Mouse (Mus musculus): ENCODE data around the gene U2af2.
"Not testable (repeated sequence)": the region's sequence is repeated elsewhere in the genome, so short reads cannot be mapped to it uniquely, and the experiment has no call there.

The U2af2 gene

DNA sequence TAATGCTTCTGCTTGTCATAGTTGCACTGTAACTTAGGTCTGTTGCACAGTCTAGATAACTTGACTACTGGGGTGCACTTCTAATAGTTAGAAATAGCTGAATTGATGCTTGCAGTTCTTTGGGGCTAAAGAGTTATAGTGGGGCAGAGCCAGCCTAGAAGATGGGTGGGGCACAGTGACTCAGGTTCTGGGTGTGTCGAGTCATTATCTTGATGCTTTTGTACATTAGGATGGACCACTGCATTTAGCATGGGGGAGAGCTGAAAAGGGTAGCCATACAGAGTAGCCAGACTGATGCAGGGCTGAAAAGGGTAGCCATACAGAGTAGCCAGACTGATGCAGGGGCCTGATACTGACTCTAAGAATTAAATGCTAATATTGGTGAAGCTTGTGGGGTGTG lies 11.6 kb downstream of the U2af2 start:
- no peak for DNase-seq (ENCODE audit: low read depth, low spot score)

DNA sequence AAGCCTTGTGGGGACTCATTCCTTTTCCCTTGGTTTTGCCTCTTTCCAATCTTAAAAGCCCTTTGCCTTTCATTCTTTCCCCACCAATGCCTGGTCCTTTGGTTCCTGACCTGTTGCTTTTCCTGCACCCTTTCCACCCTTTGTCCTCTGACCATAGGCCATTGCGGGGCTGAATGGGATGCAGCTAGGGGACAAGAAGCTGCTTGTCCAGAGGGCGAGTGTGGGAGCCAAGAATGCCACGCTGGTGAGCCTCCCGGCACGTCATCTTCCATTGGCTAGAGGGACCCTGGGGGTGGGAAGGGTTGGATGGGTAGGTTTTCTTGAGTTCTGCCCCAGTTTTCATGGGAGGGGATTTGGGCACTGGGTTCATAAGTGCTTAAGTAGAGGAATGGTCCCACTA lies 13.0 kb downstream of the U2af2 start:
- DNase-seq (ENCODE audit: low read depth, low spot score): no peak

DNA sequence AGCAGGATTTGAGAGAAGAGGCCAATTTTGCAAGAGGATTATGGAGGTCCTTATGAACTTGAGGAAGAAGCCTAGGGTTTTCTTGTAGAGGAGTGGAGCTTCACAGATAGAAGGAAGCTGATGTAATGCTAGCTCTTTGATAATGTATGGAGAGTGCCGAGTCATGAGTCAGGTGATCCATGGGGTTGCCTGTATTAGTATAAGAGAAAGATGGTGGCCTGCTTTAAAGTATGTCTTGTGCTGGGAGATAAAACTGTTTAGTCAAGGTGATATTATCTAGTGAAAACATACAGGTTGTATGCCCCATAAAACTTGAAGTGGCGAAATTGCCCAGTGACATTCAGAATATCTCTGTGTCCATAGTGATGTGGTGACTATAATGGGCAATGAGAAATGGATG lies 15.0 kb downstream of the U2af2 start:
- no peak for DNase-seq (ENCODE audit: low read depth, low spot score)

DNA sequence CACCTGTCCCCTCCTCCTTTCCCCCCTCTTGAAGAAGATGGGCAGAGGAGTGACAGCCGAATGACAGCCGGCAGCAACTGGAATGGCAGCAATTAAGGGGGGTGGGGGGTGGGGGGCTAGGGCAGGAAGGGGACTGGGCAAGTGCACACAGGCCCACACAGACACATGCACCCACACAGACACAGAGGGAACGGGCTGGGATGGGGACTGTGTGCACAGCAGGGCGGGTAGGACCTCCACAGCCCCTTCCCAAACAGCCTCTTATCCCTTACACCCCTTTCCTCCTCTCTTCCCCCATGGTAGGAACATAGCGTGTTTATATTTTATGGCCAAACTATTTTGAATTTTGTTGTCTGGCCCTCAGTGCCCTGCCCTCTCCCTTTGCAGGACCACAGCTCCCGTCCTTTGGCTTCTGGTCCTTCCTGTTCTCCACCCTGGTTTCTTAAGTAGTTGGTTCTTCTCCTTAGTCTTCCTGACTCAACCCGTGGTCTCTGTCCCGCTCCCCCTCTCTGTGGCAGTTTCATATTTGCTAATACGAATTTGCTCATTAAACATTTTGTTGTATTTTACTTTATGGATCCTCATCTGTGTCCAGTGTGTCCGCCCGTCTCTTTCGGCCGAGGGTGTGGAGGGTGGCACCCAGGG lies 17.5 kb downstream of the U2af2 start:
- DNase-seq (ENCODE audit: low read depth, low spot score): not testable (repeated sequence)

DNA sequence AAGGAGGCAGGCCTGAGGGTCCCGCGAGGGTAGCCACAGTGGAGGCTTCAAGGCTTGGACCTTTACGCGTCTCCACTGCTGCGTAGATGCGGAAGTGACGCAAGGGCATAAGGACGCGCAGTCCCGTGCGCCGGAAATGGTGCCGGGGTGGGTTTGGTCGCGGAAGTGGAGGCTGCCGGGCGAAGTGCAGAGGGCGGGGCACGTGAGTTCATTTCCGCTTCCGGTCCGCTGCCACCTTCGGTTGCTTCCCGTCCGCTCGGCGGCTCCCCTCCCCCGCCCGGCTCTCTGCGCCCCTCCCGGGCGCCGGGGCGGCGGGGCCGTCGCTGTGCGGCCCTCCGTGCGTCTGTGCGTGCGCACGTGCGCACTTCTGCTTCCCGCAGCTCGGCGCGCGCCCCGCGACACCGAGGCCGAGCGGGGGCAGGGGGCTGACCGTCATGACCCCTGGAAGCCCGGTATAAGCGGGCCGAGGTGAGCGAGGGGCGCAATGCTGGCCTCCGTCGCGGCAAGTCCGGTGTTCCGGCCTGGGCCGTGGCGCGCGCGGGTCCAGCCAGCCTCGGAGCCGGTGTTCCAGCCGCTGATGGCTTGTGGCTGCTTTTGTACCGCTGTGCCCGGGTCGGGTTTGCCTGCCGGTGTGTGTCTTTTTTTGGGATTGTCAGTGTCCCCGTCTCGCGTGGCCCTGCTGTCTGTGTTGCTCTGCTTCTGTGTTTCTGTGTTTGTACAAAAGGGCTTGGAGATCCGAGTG lies 18.2 kb downstream of the U2af2 start, which contains the start of gene Epn1:
Gene Epn1 (plus strand): TSS at position 226 of the 742 bp plus-strand sequence.
- DNase-seq (ENCODE audit: low read depth, low spot score): peak; percentile 99

DNA sequence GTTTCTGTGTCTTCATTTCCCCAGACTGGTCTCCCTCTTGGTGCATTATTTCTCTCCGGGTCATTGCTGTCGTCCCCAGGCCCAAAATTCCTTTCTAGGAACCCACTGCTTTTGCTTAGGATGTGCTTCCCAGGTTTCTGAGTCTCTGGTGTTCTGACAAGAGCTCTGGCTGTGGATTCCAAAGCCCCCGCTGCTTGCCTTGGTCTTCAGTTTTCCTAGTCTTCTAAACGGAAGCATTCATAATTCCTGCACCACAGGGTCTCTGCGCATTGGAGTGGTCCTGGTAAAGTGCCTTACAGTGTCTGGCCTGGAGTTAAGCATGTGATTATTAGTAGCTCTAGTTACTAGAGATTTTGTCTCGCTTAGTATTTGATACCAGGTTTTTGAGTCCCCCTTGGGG lies 18.9 kb downstream of the U2af2 start:
- DNase-seq (ENCODE audit: low read depth, low spot score): no peak

DNA sequence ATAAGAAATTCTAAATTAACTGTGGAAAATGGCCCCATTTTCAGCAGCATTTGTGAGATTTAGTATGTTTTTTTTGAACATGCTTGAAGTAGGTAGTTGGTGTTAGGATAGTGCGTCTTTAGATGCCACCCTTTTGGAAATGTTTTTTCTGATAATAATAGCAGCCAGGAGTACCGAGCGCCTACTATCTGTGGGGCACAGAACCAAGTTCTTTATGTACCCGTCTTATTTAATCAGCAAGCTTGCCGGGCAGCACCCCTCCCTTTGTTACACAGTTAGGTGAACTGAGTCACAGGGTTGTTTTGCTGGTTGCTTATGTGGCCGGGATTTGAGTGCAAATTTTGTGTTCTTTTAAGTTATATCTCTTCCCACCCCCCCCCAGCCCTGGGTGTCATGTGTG lies 19.3 kb downstream of the U2af2 start:
- DNase-seq (ENCODE audit: low read depth, low spot score): no peak

DNA sequence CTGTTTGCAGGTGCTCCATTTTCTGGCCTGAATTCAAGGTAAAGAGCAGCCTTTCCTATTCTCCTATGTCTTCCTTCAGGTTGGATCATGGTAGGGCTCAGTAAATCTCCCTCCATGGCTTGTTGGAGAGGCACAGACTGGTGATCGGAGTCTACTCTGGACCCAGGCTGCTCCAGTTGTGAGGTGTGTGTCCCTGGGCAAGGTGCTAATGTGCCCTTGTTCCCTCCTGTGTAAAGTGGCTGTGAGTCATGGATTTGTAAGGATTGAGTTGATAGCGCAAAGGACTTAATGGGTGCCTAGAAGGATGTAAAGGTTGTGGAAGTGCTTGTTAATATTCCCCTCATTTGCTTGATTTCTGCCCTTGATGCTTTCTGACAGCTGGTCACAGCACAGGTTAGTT lies 20.0 kb downstream of the U2af2 start:
- no peak for DNase-seq (ENCODE audit: low read depth, low spot score)

DNA sequence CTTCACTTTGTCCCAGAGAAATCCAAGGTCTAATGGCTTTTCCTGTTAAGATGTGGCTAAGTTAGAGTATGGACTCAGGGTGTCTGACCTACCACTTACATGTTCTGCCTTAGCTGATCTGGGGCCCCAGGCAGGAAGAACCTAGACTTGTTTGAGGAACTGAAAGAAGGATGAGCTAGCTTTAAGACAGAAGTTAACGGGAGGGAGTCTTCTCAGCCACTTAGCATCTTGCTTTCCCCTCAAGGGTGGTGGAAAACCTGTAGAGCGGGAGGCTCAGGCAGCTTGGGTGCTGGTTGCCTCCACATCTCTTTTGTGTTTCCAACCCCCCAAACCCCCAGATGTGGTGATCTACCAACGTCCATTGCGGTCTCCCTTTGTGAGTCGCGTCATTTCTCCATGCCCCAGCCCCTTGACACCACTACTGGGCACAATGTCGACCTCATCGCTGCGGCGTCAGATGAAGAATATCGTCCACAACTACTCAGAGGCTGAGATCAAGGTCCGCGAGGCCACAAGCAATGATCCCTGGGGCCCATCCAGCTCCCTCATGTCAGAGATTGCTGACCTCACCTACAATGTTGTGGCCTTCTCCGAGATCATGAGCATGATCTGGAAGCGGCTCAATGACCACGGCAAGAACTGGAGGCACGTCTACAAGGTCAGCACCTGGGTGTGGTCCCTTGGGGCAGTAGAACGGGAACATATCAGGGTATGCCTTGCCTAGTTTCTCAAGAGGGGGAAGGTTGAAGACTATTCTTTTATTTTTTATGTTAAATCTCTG lies 21.6 kb downstream of the U2af2 start:
- DNase-seq (ENCODE audit: low read depth, low spot score): no peak

DNA sequence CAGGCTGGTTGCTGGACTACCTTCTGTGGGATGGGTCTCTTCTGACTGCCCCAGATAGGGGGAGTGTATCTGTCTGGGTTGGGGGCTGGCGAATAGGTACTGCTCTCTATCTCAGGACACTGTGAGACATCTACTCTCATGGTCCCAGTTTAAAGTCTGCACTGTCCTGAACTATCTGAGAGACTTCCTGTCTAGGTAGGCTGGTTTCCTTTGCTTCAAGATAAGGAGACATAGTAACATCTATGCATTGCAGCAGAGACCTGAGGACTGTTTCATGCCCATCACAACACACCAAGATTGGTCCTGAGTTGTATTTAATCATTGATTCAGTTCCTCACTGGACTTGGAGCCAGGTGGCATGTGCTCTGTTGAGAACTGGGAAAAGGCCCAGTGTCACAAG lies 23.6 kb downstream of the U2af2 start:
- DNase-seq (ENCODE audit: low read depth, low spot score): no peak

DNA sequence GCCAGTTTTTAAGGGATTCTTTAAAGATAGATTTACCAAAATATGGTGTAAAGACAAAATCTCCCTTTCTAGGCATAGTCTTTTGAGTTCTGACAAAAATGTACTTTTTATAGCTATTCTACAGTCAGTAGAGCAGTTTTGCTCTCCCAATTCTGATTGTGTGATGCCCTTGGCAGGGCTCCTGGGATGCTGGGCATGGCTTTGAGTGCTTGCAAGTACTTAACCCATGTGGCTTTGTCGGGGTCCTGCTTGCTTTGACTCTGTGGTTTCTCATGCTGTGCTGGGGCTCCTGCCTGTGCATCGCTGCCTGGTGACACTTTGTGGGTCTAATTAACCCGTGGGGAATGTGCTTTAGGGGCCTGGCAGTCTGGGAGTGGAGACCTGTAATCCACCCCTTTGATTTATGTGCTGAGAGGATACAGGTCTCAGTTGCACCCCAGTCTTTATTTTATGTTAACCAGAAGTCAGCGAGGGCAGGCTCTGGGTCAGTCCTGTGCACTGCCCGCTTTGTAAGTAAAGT lies 25.0 kb downstream of the U2af2 start:
- no peak for DNase-seq (ENCODE audit: low read depth, low spot score)

DNA sequence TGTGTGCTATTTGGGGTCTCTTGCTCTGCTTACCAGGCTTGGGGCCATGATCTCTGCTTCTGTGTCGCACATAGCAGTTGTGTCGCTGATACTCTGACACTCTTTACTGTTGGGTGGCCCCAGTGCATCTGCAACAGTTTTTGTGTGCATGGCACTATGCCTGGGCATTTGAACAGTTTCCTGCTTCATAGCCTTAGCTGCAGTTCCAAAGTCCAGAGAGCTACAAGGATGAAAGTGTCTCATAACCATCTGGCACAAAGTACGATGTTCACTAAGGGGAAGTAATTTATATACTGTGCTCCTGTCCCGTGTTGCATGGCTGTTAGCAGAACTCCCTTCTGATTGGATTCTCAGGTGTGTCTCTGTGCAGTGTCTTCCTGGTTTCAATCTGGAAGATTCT lies 25.9 kb downstream of the U2af2 start:
- DNase-seq (ENCODE audit: low read depth, low spot score): no peak

DNA sequence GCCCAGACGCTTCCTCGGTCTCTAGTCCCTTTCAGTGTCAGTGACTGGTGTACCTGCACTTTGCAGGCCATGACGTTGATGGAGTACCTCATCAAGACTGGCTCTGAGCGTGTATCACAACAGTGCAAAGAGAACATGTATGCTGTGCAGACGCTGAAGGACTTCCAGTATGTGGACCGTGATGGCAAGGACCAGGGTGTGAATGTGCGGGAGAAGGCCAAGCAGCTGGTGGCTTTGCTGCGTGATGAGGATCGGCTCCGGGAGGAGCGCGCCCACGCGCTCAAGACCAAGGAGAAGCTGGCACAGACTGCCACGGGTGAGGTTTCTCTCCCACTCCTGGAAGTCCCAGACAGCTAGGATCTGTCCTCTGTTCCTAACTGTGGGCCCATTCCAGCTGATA lies 27.9 kb downstream of the U2af2 start:
- DNase-seq (ENCODE audit: low read depth, low spot score): no peak

DNA sequence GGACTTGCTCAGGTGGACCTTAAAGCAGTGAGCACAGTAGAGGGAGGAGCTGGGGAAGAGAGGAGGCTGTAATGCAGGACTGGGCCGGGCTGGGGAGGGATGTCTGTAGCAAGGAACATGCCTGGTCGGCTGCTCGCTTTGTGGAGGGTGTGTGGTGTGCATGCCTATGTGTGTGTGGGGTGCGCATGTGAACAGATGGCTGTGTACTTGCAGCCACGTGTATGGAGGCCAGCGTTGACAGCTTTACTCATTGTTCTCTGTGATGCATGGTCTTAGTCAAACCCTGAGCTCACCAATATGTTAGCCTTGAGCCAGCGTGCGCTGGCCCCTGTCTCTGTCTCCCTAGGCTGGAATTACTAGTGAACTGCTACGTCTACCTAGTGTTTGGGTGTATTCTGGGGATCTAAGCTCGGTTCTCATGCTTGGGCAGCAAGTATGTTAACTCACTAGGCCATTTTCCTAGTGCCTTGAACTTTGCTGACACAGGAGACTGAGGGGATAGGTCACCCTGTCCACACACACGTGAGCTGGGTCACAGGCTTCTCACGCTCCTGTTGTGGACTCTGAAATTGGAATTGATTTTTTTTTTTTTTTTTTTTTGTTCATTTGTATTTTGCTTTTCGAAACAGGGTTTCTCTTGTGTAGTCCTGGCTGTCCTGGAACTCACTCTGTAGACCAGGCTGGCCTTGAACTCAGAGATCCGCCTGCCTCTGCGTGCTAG lies 29.2 kb downstream of the U2af2 start:
- no peak for DNase-seq (ENCODE audit: low read depth, low spot score)

DNA sequence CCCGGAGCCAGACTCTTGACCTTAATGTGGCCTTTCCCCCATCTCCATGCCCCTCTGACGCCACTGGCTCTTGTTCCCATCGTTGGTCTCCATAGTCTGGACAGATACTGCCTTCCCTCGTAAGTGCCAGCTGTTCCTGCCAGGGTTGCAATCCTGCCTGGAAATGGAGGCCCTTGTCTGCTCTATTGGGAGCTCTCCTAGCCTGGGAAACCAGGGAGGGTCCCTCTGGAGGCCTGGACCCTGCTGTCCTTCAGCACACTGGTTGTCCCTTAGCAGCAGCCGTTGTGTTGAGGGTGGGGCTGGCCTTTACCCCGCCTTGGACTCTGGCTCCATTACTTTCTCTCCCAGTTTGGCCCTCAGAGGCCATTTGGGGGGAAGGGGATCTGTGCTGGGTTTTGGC lies 30.4 kb downstream of the U2af2 start:
- no peak for DNase-seq (ENCODE audit: low read depth, low spot score)

DNA sequence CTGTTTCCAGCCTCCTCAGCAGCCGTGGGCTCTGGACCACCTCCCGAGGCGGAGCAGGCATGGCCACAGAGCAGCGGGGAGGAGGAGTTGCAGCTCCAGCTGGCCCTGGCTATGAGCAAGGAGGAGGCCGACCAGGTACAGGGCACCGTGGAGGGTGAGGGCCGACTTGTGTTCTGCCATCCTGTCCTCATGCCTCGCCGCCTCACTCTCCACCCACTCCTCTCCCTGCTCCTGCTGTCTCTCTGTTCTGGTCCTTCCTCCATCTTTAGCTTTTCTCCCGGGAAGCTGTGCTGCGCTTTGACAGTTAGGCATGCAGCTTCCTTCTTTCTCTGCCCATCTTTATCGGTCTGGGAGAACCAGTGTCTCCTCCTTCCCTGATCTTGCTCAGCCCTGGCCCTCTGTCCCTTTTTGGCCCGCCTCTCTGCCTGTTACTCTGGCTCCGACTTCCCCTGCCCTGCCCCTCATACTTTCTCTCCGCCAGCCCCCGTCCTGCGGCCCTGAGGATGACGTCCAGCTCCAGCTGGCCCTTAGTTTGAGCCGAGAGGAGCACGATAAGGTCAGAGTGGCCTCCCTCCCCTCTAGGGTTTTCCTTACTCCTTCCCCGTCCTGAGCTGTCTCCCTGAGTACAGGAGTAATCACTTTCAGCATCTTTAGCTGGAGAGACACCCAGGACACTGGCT lies 31.0 kb downstream of the U2af2 start:
- no peak for DNase-seq (ENCODE audit: low read depth, low spot score)

DNA sequence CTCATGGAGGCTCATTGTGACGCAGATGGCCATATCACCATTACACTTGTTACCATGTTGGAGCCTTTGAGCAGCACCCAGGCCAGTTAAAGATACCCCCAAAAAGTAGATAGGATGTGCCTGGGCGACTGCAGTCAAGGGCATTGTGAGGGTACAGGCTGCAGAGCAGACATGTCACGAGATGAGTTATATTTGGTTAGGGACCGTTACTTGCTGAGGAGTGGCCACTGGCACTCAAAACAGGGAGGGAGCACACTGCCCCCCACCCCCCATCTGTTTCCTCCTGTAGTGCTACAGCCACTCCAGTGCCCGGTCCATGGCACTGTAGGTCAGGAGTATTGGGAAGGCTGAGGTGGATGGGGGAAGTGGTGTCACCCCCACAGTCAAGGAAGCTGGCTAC lies 36.8 kb downstream of the U2af2 start:
- no peak for DNase-seq (ENCODE audit: low read depth, low spot score)

DNA sequence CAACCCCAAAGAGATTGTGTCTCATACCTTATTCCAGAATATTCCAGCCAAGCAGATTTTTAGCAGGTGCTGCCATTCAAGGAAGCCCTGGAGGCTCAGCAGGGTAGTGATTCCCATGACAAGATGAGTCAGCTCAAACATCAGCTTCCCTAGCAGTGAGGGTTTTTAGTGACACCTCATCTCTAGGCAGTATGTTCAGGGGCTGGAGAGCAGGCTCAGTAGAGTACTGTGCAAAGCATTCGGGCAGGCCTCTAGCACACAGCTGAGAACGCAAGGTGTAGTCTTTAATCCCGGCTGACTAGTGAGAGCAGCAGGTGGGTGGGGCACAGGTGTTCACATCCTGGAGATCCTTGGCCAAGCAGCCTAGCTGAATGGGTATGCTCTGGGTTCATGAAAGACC lies 37.9 kb downstream of the U2af2 start:
- no peak for DNase-seq (ENCODE audit: low read depth, low spot score)

DNA sequence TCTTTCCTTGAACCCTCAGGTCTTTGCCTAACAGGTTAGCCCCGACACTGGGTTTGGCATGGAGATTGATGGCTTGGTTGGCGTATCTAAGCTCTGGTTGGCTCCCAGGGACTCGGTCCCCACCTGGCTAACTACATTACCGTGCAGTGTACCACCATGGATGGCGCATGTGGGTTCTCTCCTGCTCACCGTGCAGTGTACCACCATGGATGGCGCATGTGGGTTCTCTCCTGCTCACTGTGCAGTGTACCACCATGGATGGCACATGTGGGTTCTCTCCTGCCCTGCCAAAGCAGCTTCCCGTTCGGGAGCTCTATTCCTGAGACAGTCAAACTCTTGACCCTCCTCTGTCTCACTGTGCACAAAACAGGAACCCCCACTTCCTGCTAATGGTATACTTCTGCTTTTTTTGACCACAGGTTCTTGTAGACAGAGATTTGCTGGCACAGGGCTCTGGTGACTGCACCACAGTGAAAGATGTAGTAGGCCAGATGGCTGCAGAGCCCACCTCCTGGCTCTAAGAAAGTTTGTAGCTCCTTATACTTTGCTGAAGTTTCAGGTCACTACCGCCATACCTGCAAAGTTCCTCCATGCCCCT lies 39.2 kb downstream of the U2af2 start:
- no peak for DNase-seq (ENCODE audit: low read depth, low spot score)

DNA sequence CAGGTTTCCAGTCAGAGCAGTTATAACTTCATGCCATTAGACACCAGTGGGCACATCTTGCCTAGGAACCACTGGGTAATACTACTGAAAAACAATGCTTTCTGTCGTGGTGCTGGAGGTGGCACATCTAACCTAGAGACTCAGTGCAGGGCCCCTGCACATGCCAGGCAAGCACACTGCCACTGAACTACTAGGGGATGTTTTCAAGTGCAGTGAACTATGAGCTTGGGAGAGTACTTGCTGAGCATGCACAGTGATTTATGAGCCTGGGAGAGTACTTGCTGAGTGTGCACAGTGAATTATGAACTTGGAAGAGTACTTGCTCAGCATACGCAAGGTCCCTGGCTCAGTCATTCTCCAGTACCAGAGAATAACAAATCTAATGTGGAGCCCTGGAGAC lies 40.6 kb downstream of the U2af2 start:
- DNase-seq (ENCODE audit: low read depth, low spot score): no peak

DNA sequence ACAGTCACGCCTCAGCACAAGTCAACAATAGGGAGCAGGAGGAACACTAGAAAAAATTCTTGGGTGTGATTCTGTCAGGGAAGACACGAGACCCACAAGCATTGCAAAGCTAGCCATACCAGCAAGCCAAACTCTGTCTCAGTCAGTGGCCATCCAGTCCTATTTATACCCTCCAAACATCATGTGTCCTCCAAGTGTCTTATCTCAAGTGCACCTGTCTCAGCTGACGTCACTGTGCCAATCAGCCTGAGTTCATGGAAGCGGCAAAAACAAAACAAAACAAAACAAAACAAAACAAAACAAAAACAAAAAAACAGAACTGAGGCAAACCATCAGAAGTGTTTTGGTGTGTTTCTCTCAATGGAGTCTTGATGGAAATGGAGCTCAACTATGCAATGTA lies 46.3 kb downstream of the U2af2 start:
- DNase-seq (ENCODE audit: low read depth, low spot score): no peak

Measured in CD4-positive, CD25-positive, alpha-beta regulatory T cell, adult 2 months (primary cell).